Mouse (Mus musculus): ENCODE data around the gene H2-M5. TPM values are rescaled to one million over a fixed set of nuclear protein-coding genes. Genes with fewer than 3 reads are reported as not detected.

The H2-M5 gene
- polyA plus RNA-seq, 1 experiment = 0.32 TPM

- Histone ChIP-seq H3K27me3 (ENCODE audit: control insufficient read depth, insufficient read depth, low read length) (no peaks in the 10 kb centered on the region), H3K4me3 (ENCODE audit: control insufficient read depth, insufficient read depth, low read length) (no peak overlapping the region), H3K36me3 (ENCODE audit: control insufficient read depth, insufficient read depth, low read length) (no peaks in the 10 kb centered on the region), H3K27ac (ENCODE audit: control insufficient read depth, insufficient read depth, low read length) (no peak overlapping the region), H3K4me1 (replicated peaks; ENCODE audit: control insufficient read depth, insufficient read depth, low read length) (peaks cover 5% of the 10 kb centered on the region)
- no peak for TF ChIP-seq CTCF (IDR thresholded peaks at IDR 0.05; ENCODE audit: borderline replicate concordance, control insufficient read depth, extremely low read depth, insufficient read depth, low read length, poor library complexity)
- no peak for TF ChIP-seq POLR2A (IDR thresholded peaks at IDR 0.05; ENCODE audit: control insufficient read depth, extremely low read depth, insufficient read depth, low read length, poor library complexity)
- WGBS = 41% methylated on average over 17 of the region's 17 CpGs
- DNase-seq = no peak
Observed at GRCm38 (mm10) chr17:37009460-37010042, 20.2 kb upstream of the H2-M5 start.

GRCm38 (mm10) chr17:37008161-37008560, 18.8 kb upstream of the H2-M5 start:
- Histone ChIP-seq H3K4me3 (ENCODE audit: control insufficient read depth, insufficient read depth, low read length) (no peak overlapping the region), H3K27me3 (ENCODE audit: control insufficient read depth, insufficient read depth, low read length) (no peaks in the 10 kb centered on the region), H3K27ac (ENCODE audit: control insufficient read depth, insufficient read depth, low read length) (no peak overlapping the region), H3K36me3 (ENCODE audit: control insufficient read depth, insufficient read depth, low read length) (no peaks in the 10 kb centered on the region), H3K4me1 (replicated peaks; ENCODE audit: control insufficient read depth, insufficient read depth, low read length) (peaks cover 5% of the 10 kb centered on the region)
- no peak for TF ChIP-seq CTCF (IDR thresholded peaks at IDR 0.05; ENCODE audit: borderline replicate concordance, control insufficient read depth, extremely low read depth, insufficient read depth, low read length, poor library complexity)
- TF ChIP-seq POLR2A (IDR thresholded peaks at IDR 0.05; ENCODE audit: control insufficient read depth, extremely low read depth, insufficient read depth, low read length, poor library complexity) = no peak
- no peak for DNase-seq
- WGBS = 96% methylated on average over 6 of the region's 6 CpGs

GRCm38 (mm10) chr17:37003366-37003765, 14.0 kb upstream of the H2-M5 start:
- H3K4me3 ChIP-seq (ENCODE audit: control insufficient read depth, insufficient read depth, low read length) = no peak overlapping the region
- no peak for TF ChIP-seq CTCF (IDR thresholded peaks at IDR 0.05; ENCODE audit: borderline replicate concordance, control insufficient read depth, extremely low read depth, insufficient read depth, low read length, poor library complexity)
- TF ChIP-seq POLR2A (IDR thresholded peaks at IDR 0.05; ENCODE audit: control insufficient read depth, extremely low read depth, insufficient read depth, low read length, poor library complexity) = no peak
- H3K27me3 ChIP-seq (ENCODE audit: control insufficient read depth, insufficient read depth, low read length) = peaks cover 7% of the 10 kb centered on the region; the same call in 1 of the 2 replicates
- no peak for DNase-seq
- no peaks in the 10 kb centered on the region for H3K36me3 ChIP-seq (ENCODE audit: control insufficient read depth, insufficient read depth, low read length)
- 78% methylated on average over 4 of the region's 4 CpGs for WGBS
- H3K4me1 ChIP-seq (replicated peaks; ENCODE audit: control insufficient read depth, insufficient read depth, low read length) = peaks cover 5% of the 10 kb centered on the region
- H3K27ac ChIP-seq (ENCODE audit: control insufficient read depth, insufficient read depth, low read length) = no peak overlapping the region

DNA sequence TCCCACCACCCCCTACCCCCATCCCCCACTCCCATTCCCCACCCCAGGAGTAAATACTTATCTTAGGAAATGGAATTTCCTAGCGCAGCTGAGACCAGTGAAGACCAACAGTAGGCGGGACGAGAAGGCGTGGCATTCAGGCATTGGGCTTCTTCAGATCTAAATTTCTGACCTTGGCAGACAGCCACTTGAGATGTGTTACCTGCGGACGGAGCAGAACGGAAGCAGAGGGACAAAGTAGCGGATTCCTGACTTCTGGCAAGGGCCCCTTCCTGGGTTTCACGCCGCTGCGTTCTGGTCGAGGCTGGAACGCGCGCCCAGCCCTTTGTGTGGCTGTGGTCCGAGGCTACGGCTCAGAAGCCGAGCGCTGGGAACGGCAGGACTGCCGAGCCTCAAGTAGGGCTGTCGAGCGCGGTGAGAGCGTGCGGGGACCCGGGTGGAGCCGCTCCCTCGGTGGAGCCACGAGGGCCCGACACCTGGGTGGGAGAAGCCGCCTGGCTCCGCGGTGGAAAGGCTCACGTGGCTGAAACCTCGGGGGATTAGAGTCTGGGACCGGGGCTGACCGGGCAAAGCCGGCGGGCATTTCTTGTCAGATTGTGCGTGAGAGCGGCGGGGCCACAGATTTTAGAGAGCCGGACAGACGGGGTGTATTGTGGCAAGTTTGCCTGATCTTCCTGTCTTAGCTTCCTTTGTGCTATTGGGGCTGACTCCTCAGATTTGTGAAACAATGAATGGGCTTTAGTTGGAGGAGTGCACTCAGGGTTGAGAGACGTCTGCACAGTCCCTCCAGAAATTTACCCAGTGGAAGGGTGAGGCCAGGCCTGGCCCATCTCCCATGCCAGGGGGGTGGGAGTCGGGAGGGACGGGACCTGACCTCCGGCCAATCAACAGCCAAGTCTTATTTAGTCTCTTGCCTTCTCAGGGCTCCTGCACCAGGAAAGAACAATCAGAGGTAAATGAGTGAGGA, 13.3 kb upstream of the H2-M5 start:
- H3K36me3 ChIP-seq (ENCODE audit: control insufficient read depth, insufficient read depth, low read length) = no peaks in the 10 kb centered on the region
- no peak for DNase-seq
- peaks cover 7% of the 10 kb centered on the region; the same call in 1 of the 2 replicates for H3K27me3 ChIP-seq (ENCODE audit: control insufficient read depth, insufficient read depth, low read length)
- peak overlapping the region; percentile 29 for H3K4me3 ChIP-seq (ENCODE audit: control insufficient read depth, insufficient read depth, low read length)
- 5% methylated on average over 49 of the region's 49 CpGs for WGBS
- no peak for TF ChIP-seq POLR2A (IDR thresholded peaks at IDR 0.05; ENCODE audit: control insufficient read depth, extremely low read depth, insufficient read depth, low read length, poor library complexity)
- H3K4me1 ChIP-seq (replicated peaks; ENCODE audit: control insufficient read depth, insufficient read depth, low read length) = peaks cover 5% of the 10 kb centered on the region
- no peak overlapping the region for H3K27ac ChIP-seq (ENCODE audit: control insufficient read depth, insufficient read depth, low read length)

GRCm38 (mm10) chr17:37000863-37001262, 11.5 kb upstream of the H2-M5 start, which contains the start of gene Zfp57:
Gene Zfp57 (plus strand): TSS chr17:37001163.
- no peak for DNase-seq
- Histone ChIP-seq H3K4me1 (replicated peaks; ENCODE audit: control insufficient read depth, insufficient read depth, low read length) (peaks cover 5% of the 10 kb centered on the region), H3K4me3 (ENCODE audit: control insufficient read depth, insufficient read depth, low read length) (no peak within 1 kb of the TSS), H3K27ac (ENCODE audit: control insufficient read depth, insufficient read depth, low read length) (no peak within 1 kb of the TSS), H3K27me3 (ENCODE audit: control insufficient read depth, insufficient read depth, low read length) (peaks cover 7% of the 10 kb centered on the region; the same call in 1 of the 2 replicates), H3K36me3 (ENCODE audit: control insufficient read depth, insufficient read depth, low read length) (no peaks in the 10 kb centered on the region)
- no peak for TF ChIP-seq POLR2A (IDR thresholded peaks at IDR 0.05; ENCODE audit: control insufficient read depth, extremely low read depth, insufficient read depth, low read length, poor library complexity)
- TF ChIP-seq CTCF (IDR thresholded peaks at IDR 0.05; ENCODE audit: borderline replicate concordance, control insufficient read depth, extremely low read depth, insufficient read depth, low read length, poor library complexity) = no peak
- 97% methylated on average over 7 of the region's 7 CpGs for WGBS

- peaks cover 5% of the 10 kb centered on the region for H3K4me1 ChIP-seq (replicated peaks; ENCODE audit: control insufficient read depth, insufficient read depth, low read length)
- H3K36me3 ChIP-seq (ENCODE audit: control insufficient read depth, insufficient read depth, low read length) = no peaks in the 10 kb centered on the region
- TF ChIP-seq CTCF (IDR thresholded peaks at IDR 0.05; ENCODE audit: borderline replicate concordance, control insufficient read depth, extremely low read depth, insufficient read depth, low read length, poor library complexity) (no peak), POLR2A (IDR thresholded peaks at IDR 0.05; ENCODE audit: control insufficient read depth, extremely low read depth, insufficient read depth, low read length, poor library complexity) (no peak)
- peaks cover 7% of the 10 kb centered on the region; the same call in 1 of the 2 replicates for H3K27me3 ChIP-seq (ENCODE audit: control insufficient read depth, insufficient read depth, low read length)
- 98% methylated on average over 2 of the region's 2 CpGs for WGBS
- DNase-seq = no peak
- H3K4me3 ChIP-seq (ENCODE audit: control insufficient read depth, insufficient read depth, low read length) = no peak overlapping the region
- H3K27ac ChIP-seq (ENCODE audit: control insufficient read depth, insufficient read depth, low read length) = no peak overlapping the region
Observed at GRCm38 (mm10) chr17:36998477-36998876, 9.1 kb upstream of the H2-M5 start.

All from thymus, adult 2 months (tissue).